Mouse (Mus musculus) urinary bladder, postnatal 14 days (tissue): Measurements from ENCODE around the gene Rrp9.
A peak's percentile ranks its signal among the peaks of the same experiment; 100 is the strongest.

ENCODE experiments used
- DNase-seq: peaks from one replicate; pipeline ENCODE4 v3.0.0; 2021; ENCODE audit warnings: low spot score

Gene Rrp9

DNA sequence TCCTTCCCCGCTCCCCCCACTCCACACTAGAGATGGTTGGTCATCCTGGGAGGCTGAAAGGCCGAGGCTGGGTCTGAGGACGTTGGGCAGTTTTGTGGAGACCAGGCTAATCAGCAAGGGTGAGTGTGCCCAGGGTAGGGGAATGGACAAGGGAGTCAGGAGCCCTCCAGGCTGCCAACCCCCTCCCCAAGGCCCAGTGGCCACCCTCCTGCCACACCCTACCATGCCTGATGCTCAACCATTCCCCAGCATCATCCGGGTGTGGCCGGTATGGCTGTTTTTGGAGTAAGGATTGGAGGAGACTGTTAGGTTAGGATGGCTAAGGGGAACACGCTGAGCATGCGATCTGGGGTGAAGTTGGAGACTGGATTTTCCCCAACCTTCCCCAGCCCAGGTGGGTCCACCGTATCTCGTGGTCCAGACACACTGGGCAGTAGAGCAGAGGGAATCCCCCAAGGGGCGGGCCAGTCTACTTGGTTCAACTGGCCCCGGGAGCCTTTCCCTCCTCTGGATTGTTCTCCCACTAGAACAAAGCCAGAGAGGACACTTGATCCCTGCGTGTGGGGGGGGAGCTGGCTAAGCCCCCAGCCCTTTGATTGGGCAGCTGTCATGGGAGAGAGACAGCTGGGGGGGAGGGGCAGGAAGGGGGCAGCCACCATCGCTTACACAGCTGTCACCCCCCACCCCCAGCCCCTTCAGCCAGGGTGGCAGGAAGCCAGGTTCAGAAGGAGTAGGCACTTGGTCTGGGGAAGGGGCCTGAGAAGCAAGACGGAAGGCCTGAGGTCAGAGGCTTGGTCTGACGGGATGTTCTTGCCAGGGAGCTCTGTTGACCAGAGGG is 19.2 kb upstream of the Rrp9 start:
- no peak for DNase-seq

DNA sequence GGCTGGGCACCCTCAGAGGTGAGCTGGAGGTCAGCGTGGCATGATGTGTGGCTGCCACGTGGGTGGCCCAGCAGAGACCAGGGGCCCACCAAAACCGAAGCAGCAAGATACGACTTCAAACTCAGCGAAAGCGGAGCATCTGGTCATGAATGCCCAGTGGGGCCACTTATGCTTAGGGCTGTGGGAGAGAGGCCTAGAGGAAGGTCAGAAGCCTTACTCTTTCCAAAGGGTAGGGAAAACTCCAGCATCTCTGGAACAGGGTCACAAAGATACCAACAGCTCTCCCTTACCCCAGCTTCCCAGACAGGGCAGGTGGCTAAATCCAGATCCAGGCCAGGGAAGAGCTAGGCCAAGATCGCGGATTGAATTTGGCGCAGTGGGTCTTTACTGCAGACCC is 18.6 kb upstream of the Rrp9 start:
- no peak for DNase-seq

DNA sequence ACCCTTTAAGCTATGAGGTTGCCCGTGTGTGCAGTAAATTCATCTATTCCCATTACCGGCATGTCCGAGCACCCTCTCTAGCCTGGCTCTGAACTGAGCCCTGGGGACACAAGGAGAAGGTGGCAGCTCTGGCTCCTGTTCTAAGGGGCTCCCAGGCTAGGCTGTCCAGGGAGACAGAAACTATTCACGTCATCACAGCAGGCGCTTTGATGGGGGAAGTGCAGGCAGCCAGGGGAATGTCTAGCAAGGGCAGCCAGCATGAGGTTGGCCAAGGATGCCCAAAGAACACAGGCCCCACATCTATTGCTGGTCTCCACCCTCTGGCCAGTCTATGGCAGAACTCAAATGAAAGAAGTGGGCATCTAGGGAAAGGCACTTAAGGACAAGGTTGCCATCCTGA is 17.8 kb upstream of the Rrp9 start:
- DNase-seq = no peak

DNA sequence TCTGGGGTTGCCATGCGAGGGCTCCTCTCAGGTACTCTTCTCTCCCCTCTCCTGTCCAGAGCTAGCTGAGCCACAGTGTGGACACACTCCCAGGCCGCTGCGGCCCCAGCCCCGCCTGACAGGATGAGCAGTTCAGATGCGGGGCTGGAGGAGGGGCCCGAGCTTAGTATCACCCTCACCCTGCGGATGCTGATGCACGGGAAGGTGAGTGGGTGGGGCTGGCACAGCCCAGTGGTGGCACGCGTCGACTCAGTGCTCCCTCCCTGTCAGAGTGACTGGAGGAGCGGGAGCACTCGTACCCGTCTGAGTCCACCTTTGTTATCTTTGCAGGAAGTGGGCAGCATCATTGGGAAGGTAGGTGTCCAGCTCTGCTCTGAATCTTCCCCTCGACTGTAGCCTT is 15.8 kb upstream of the Rrp9 start:
- DNase-seq = no peak

DNA sequence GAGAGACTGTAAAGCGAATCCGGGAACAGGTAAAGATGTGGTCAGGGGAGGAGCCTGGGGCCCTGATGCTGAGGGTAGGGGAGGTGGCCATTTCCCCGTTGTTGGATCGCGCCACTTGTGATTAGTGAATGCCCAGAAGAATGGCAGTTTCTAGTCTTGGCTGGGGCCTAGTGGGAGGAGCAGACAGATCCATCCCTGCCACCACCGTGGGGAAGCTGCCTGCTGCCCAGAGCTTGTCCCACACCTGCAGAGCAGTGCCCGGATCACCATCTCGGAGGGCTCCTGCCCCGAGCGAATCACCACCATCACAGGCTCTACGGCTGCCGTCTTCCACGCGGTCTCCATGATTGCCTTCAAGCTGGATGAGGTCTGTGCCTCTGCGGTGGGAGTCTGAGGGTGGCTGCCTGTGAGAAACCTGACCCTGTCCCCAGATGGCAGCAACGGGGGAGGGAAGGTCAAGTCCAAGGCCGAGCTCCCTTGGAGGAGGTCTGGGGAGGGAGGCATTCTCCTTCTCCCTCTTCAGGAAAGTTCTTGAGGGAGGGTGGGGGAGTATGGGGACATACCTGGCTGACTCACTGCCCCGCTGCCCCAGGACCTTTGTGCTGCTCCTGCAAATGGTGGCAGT is 15.2 kb upstream of the Rrp9 start:
- no peak for DNase-seq

DNA sequence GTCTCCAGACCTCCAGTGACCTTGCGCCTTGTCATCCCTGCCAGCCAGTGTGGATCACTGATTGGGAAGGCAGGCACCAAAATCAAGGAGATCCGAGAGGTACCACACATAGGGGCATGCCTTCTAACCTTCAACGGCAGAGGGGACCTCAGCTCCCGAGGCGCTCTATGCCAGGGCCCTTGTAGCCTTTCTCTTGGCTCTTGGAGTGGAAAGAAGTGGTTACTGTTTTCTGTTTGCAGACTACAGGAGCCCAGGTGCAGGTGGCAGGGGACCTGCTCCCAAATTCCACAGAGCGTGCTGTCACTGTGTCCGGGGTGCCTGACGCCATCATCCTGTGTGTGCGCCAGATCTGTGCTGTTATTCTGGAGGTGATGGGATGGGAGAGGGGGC is 14.7 kb upstream of the Rrp9 start:
- no peak for DNase-seq

DNA sequence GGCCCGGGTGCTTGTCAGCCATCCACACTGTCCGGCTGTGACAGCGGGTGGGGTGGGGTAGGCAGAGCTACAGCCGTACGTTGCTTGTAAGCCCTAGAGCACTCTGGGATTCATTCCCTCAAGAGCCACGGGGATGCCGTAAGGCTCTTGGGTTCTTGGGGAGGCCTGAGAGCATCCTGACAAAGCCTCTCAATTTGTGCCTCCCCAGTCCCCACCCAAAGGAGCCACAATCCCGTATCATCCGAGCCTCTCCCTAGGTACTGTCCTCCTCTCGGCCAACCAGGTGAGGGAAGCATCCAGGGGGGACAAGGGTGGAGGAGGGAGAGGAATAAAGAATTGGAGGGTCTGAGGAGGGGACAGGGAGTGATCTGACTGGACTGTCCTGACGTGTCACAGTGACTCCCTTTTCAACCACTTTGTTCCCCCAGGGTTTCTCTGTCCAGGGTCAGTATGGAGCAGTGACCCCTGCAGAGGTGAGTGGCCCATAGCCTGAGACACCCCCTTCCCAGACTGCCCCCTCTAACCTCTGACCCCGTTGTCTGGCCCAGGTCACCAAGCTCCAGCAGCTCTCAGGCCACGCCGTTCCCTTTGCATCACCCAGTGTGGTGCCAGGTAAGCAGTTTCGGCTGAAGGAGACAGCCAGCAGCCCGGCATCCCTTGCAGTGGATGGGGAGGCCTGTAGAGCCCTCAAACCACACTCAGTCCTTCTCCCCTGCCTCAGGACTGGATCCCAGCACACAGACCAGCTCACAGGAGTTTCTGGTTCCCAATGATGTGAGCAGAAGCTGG is 13.9 kb upstream of the Rrp9 start:
- DNase-seq = no peak

DNA sequence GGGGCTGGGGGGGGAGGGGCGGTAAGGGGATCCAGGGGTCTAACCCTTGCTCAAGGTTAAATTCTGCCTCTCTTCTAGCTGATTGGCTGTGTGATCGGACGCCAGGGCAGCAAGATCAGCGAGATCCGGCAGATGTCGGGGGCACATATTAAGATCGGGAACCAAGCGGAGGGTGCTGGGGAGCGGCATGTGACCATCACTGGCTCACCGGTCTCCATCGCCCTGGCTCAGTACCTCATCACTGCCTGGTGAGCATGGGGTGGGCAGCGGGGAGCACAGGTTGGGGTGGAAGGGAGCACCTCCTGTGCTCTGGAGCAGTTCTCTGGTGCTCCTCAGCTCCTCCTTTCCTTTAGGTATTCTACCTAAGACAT is 13.3 kb upstream of the Rrp9 start:
- no peak for DNase-seq

DNA sequence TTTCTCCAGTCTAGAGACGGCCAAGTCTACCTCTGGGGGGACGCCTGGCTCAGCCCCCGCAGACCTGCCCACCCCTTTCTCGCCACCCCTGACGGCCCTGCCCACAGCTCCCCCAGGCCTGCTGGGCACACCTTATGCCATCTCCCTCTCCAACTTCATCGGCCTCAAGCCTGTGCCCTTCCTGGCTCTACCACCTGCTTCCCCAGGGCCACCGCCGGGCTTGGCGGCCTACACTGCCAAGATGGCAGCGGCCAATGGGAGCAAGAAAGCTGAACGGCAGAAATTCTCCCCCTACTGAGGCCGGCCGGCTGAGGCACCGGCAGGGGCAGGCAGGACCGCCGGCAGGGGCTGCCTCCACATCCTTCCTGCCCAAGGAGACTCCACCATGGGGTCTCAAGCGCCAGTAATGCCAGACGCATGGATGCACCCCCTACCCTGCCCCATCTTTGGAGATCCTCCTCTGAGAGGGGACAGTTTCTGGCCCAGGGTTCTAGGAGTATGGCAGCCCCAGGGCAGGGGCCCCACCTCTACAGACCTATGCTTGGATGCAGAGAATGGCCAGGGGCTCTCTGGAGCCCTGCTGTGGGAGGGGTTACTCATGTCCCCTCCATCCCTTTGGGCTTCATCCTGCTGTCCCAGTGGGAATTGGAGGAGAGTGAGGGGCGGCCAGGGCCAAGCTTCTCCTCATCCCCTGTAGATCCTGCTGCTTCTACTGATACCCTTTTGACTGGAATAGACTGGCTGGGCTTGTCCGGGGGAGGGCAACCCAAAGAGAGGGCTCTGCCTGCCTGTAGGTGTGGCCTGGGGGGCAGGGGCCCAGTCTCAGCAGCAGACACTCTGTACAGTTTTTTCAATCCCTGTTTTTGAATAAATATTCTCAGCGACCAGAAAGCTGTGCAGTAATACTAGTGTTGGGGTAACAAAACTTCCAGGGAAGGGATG is 12.4 kb upstream of the Rrp9 start:
- no peak for DNase-seq

DNA sequence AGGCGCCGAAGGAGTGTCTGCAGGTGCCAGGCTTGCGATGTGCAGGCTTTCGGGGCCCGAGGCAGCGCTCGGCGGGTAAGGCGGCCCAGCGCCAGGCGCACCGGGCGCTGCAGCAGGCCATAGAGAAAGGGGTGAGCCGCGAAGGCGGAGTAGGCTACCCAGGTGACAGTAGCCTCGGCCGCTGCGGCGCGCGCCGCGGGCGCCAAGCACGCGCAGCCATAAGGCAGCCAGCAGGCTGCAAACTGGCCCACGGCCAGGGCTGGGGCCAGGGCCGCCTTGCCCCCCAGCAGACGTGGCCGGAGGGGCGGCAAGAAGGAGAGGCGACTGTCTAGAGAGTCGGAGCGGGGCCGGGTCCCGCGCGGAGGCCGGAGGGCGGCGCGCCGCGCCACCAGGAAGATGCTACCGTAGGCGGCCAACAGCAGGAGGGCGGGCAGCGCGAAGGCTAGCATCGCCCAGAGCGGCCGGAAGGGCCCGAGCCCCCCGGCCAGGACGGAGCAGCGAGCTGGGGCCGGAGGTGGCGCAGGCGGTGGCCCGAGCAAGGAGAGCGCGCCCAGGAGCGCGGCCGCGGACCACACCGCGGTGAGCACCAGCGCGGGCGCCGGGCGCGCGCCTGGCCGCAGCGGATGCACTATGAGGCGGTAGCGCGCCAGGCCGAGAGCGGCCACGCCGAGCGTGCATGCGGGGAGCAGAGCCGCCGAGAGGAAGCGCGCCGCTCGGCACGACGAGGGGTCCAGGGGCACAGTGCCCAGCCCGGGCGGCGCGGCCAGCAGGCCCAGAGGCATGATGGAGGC is 10.8 kb upstream of the Rrp9 start:
- peak; percentile 53 for DNase-seq

DNA sequence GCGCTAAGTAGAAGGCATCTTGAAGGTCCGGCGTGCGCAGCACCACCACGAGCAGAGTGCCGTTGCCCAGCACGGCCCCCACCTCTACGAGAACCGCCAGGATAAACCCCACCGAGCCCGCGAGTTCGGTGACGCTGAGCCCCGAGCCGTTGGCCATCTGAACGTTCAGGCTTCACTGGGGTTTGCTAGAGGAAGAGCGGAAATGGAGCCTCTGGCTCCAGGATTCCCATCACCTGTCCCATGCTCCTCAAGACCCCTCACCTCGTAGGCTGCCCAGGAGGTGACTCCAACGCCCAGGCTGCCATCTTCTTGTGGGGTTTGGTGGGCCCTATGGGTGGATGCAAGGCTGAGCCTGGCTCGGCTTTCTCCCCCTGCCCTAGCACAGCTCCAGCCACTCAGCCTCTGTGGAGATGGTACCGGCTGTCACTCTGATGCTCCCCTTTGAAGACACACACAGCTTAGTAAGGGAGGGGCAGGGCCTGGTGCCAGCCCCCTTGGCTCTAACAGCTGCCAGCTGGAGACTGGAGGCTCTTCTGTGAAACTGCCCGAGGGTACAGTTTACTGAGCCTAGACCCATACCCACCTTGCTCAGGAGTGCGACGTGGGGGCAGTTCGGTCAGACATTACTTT is 10.1 kb upstream of the Rrp9 start, which contains the start of gene Gpr62:
Gpr62 (minus strand) TSS at position 368 of the 630 bp plus-strand sequence.
- DNase-seq = no peak

DNA sequence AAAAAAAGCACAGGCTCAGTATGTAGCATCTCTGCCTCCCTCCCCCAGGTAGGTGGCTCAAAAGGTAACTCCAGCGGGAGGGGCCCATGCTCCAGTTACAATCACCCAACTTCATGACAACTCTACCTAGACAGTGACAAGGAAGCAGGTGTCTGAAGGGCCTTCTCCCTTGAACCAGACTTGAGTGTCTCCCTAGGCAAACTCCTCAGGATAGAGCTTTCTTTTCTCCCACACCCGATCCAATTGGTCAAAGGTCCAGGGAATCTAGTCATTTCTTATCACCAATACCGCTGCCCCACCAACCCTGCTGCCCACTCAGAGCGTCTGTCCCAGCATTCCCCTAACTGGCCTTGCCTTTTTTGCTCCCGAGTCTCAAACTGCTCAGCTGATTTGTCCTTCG is 9.0 kb upstream of the Rrp9 start:
- DNase-seq = no peak

DNA sequence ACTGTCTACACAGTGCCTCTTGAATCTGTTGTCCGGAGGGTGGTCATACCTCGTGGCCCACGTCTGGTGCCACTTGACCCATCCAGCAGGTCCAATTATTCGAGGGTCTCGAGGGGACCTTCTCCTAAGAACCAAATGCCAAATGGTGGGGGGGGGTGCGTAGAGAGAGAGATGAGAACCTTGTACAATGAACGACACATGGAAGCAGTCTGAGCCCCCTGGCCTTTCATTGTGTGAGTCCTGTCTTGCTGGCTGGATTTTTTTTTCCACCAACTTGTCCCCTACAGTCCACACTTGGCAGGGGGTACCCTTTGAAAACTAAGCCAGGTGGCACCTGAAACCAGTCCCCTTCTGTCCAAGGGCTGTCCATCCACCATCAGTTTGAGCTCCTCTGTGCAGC is 8.0 kb upstream of the Rrp9 start:
- DNase-seq = no peak

DNA sequence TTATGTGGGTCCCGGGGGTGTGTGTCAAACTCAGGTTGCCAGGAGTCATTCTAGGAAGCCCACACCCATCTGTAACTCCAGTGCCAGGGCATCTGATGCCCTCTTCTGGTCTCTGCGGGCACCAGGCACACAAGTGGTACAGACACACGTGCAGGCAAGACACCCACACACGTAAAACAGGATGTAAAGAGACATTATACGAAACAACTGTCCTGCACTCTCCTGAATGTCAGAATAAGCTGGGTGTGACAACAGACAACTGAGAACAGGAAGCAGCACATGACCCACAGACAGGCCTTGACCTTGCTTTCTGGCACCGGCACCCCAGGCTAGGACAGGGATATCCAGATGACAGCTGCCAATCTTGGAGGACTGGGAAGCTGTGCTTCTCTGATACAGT is 6.4 kb upstream of the Rrp9 start:
- DNase-seq = no peak

DNA sequence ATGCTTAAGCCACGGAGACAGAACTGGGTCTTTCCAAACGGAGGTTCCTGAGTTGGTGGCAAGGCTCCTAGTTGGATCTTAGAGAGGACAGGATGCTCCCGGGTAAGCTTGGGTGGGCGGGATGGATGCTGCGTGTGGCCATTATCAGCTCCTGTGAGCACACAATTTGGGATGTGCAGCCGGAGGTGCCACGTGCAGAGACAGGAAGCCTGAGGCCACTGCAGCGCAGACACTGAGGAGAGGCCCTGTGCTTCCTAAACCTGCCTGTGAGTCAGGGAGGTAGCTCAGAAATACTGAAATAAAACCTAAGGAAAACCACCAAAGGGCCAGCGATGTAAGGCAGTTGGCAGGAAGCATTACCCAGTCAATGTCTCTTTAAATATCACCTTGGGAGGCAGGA is 6.0 kb upstream of the Rrp9 start:
- DNase-seq = no peak

DNA sequence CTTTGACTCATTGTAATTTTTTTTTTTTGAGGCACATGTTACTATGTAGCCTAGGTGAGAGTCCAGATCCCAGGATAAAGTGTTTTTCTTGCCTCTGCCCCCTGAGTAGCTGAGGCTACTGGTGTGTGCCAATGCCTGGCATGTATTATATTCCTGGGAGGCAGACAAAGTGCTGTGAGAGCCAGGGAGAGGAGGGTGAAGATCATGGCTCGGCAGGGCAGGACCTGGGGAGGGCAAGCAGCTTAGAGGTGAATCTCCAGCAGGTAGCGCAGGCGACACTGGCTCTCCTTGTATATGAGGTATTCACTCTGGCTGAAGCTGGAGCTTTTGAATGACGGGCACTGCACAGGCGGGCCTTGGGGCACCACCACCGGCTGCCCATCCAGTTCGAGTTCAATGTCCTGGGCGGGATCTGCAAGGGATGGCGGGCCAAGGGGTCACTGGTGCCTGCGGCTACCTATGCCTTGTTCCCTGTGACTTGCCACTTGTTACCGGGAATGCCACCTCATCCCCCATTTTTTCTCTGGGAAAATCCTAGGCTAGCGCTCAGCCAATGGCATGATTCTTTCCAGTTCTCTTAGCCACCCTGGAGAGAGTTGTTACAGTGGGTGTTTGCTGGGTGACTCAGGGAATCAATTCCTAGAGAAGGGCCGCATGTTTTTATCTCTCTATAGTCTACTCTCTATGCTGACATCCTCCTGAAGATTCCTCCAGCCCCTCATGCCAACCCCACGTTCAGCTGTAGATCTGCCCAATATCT is 4.6 kb upstream of the Rrp9 start:
- DNase-seq = no peak

DNA sequence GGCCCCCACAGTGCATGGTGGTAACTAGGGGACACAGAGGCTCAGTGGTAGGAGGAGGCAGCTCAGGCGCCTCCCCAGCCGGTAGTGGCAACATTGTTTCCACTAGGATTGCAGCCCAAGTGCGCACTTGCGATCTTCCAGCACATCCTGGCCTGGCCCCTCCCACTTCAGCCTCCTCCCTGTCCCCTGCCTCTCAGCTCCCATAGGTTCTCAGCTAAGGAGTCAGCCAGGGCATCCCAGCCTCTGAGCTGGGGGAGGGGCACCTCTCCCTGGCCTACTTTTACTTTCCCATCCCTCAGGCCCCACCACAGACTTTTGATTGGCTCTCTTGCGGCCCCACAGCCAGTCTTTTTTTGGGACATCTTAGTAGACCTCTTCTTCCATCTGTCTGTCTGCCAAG is 3.9 kb upstream of the Rrp9 start:
- peak; percentile 61 for DNase-seq

DNA sequence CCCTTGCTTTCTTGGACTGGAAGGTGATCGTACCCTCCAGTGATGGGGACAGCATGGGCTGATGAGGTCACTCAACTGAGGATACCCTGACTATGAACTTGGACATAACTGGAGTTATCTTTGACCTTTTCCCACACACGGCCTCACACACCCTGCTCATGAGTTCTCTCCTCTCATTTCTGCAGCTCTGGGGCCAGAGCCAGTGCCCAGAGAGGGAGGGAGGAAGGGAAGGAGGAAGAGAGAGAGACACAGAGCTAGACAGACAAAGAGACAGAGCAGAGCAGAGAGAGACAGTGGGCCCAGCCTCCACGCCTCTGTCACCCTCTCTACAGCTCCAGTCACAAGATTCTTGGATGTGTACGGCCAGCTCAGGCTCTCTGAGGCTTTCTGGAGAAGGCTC is 3.4 kb upstream of the Rrp9 start:
- DNase-seq = no peak

DNA sequence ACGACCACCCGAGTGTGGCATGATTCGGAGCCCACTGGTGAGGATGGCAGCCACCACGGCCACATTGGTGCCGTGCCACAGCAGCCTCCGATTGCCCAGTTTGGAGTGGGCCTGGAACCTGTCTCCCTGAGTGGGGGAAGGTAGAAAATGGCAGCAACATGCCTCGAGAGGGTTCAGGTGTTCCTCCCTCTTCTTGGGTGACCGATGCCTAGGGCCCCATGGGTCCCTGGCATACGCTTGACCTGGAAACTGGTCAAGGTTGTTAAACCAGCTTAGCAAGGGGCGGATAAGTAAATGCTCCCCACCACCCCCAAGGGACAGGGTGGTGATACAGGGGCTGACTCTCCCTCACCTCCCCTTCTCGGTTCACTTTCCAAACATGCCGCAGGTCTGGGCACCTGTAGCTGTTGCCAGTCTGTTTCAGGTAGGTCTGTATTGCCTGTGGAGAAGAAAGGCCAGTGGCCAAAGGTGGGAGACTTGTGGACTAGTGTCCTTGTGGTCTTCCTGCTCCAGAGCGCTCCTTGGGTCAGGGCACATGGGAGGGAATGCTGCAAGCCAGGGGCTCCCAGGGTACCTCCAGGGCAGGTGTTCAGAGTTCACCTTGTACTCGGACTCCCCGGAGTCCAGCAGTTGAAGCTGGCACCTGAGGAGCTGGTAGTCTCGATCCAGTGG is 2.5 kb upstream of the Rrp9 start:
- DNase-seq = no peak
